Mouse (Mus musculus): Measurements from ENCODE around the gene Gm3667. TPM values are rescaled to one million over a fixed set of nuclear protein-coding genes. Genes with fewer than 3 reads are reported as not detected.

Gene Gm3667
- polyA plus RNA-seq (2014; fragmentation: Illumina TruSeq; extraction: RNeasy Lipid Tissue Mini Kit (QIAGEN cat#74804); ENCODE audit: low read depth, low replicate concordance) = not detected

GRCm38 (mm10) chr14:6889521-6890012 is at the start of gene Gm3667:
Gene Gm3667, minus strand, starts transcription at chr14:6889962.

GRCm38 (mm10) chr14:6840211-6840610 is 49.6 kb downstream of the Gm3667 start, which contains the start of gene Gm3642:
Gene Gm3642, minus strand, starts transcription at chr14:6840311.

Other genes starting within 250 kb of the Gm3667 start
- not detected for gene Gm10251, start 205.8 kb downstream of the Gm3667 start, polyA plus RNA-seq (2014; fragmentation: Illumina TruSeq; extraction: RNeasy Lipid Tissue Mini Kit (QIAGEN cat#74804); ENCODE audit: low read depth, low replicate concordance)
- not detected for gene Gm8050, start 169.7 kb downstream of the Gm3667 start, polyA plus RNA-seq (2014; fragmentation: Illumina TruSeq; extraction: RNeasy Lipid Tissue Mini Kit (QIAGEN cat#74804); ENCODE audit: low read depth, low replicate concordance)
- gene Gm3636, start 147.6 kb downstream of the Gm3667 start, polyA plus RNA-seq (2014; fragmentation: Illumina TruSeq; extraction: RNeasy Lipid Tissue Mini Kit (QIAGEN cat#74804); ENCODE audit: low read depth, low replicate concordance) = 1.7 TPM
- not detected for gene Gm8362, start 115.6 kb downstream of the Gm3667 start, polyA plus RNA-seq (2014; fragmentation: Illumina TruSeq; extraction: RNeasy Lipid Tissue Mini Kit (QIAGEN cat#74804); ENCODE audit: low read depth, low replicate concordance)
- gene Gm3642, start 49.7 kb downstream of the Gm3667 start, polyA plus RNA-seq (2014; fragmentation: Illumina TruSeq; extraction: RNeasy Lipid Tissue Mini Kit (QIAGEN cat#74804); ENCODE audit: low read depth, low replicate concordance) = not detected
- not detected for gene Gm6356, start 83.9 kb upstream of the Gm3667 start, polyA plus RNA-seq (2014; fragmentation: Illumina TruSeq; extraction: RNeasy Lipid Tissue Mini Kit (QIAGEN cat#74804); ENCODE audit: low read depth, low replicate concordance)
- gene Gm10406, start 137.5 kb upstream of the Gm3667 start, polyA plus RNA-seq (2014; fragmentation: Illumina TruSeq; extraction: RNeasy Lipid Tissue Mini Kit (QIAGEN cat#74804); ENCODE audit: low read depth, low replicate concordance) = not detected
- not detected for gene Gm3685, start 155.0 kb upstream of the Gm3667 start, polyA plus RNA-seq (2014; fragmentation: Illumina TruSeq; extraction: RNeasy Lipid Tissue Mini Kit (QIAGEN cat#74804); ENCODE audit: low read depth, low replicate concordance)
- not detected for gene Gm3696, start 210.7 kb upstream of the Gm3667 start, polyA plus RNA-seq (2014; fragmentation: Illumina TruSeq; extraction: RNeasy Lipid Tissue Mini Kit (QIAGEN cat#74804); ENCODE audit: low read depth, low replicate concordance)
- gene Gm6676, start 235.4 kb upstream of the Gm3667 start, polyA plus RNA-seq (2014; fragmentation: Illumina TruSeq; extraction: RNeasy Lipid Tissue Mini Kit (QIAGEN cat#74804); ENCODE audit: low read depth, low replicate concordance) = not detected

All from kidney, adult 10 weeks (tissue).